Mouse (Mus musculus) spleen, adult 2 months (tissue): Measurements from ENCODE around the gene Myh7.

Source experiments
- CTCF ChIP-seq: fragments of 200-500 bp; IDR thresholded peaks from 2 replicates; pipeline ENCODE4 v1.5.1; 2011; ENCODE audit warnings: mild to moderate bottlenecking, inconsistent platforms; ENCODE audit not compliant: insufficient read depth, insufficient read length, insufficient replicate concordance; ENCODE audit errors: extremely low read depth
- POLR2A ChIP-seq: fragments of 200-500 bp; IDR thresholded peaks from 2 replicates; pipeline ENCODE4 v1.6.1; 2011; ENCODE audit warnings: low read depth, low read length, inconsistent platforms

- TF ChIP-seq CTCF = no peak
- TF ChIP-seq POLR2A = no peak
Measured at GRCm38 (mm10) chr14:55025527-55025926, 31.1 kb upstream of the Myh7 start.
